Mouse (Mus musculus) MEL (cell line): Measurements from ENCODE around the gene Alg9. TPM values are rescaled to one million over a fixed set of nuclear protein-coding genes. Genes with fewer than 3 reads are reported as not detected.

Experiments
- DNase-seq: peaks from one replicate; pipeline ENCODE4 v3.0.0; 2011; ENCODE audit warnings: low read depth, low spot score
- H3K27ac ChIP-seq: 2 replicates; pipeline ENCODE4 v1.5.1; 2012; ENCODE audit warnings: low read depth, mild to moderate bottlenecking, control low read depth, low read length, moderate library complexity; ENCODE audit not compliant: control insufficient read depth
- H3K27me3 ChIP-seq, 2 experiments: fragments of 150-350 bp in 1 of 2; sonication (generic) in 1 of 2; 2 replicates each; pipeline ENCODE4 v1.6.1; 2012; ENCODE audit warnings: low read length in 2 of 2, mild to moderate bottlenecking in 2 of 2, improper control_type of control experiment in 1 of 2, moderate library complexity in 1 of 2; ENCODE audit not compliant: insufficient read depth in 2 of 2, control insufficient read depth in 1 of 2
- H3K36me3 ChIP-seq, 2 experiments: 2 replicates each; pipeline ENCODE4 v1.6.1; 2012 to 2014; ENCODE audit warnings: low read length in 2 of 2, improper control_type of control experiment in 1 of 2, inconsistent platforms in 1 of 2, mild to moderate bottlenecking in 1 of 2; ENCODE audit not compliant: insufficient read depth in 2 of 2, control insufficient read depth in 1 of 2
- H3K4me1 ChIP-seq, 2 experiments: fragments of 150-350 bp in 1 of 2; sonication (generic) in 1 of 2; 2 replicates each; pipeline ENCODE4 v1.6.1; 2012; ENCODE audit warnings: low read length in 2 of 2, improper control_type of control experiment in 1 of 2, mild to moderate bottlenecking in 1 of 2; ENCODE audit not compliant: insufficient read depth in 2 of 2, control insufficient read depth in 1 of 2
- H3K4me3 ChIP-seq, 2 experiments: fragments of 150-350 bp in 1 of 2; sonication (generic) in 1 of 2; 2 replicates each; pipeline ENCODE4 v1.5.1; 2012; ENCODE audit warnings: low read depth in 2 of 2, low read length in 2 of 2, mild to moderate bottlenecking in 2 of 2, moderate library complexity in 2 of 2, control low read depth in 1 of 2, improper control_type of control experiment in 1 of 2; ENCODE audit not compliant: control insufficient read depth in 1 of 2, insufficient read depth in 1 of 2
- H3K79me2 ChIP-seq: 2 replicates; pipeline ENCODE4 v1.6.1; 2012; ENCODE audit warnings: mild to moderate bottlenecking, low read length, moderate library complexity; ENCODE audit not compliant: control insufficient read depth, poor library complexity, insufficient read depth
- H3K9ac ChIP-seq: 2 replicates; pipeline ENCODE4 v1.6.1; 2012; ENCODE audit warnings: low read depth, mild to moderate bottlenecking, control low read depth, low read length, moderate library complexity; ENCODE audit not compliant: control insufficient read depth, poor library complexity, severe bottlenecking
- H3K9me3 ChIP-seq: fragments of 150-350 bp; sonication (generic); replicated peaks from 2 replicates; pipeline ENCODE4 v1.6.1; 2012; ENCODE audit warnings: mild to moderate bottlenecking, low read length, improper control_type of control experiment, moderate library complexity; ENCODE audit not compliant: insufficient read depth
- CHD1 ChIP-seq: IDR thresholded peaks from 2 replicates; pipeline ENCODE4 v1.6.1; 2012; ENCODE audit warnings: low read depth, mild to moderate bottlenecking, inconsistent platforms, low read length, improper control_type of control experiment
- CHD2 ChIP-seq: IDR thresholded peaks from 2 replicates; pipeline ENCODE4 v1.6.1; 2011; ENCODE audit warnings: low read length, improper control_type of control experiment
- CTCF ChIP-seq, 3 experiments: IDR thresholded peaks in 2 of 3; conservative IDR thresholded peaks in 1 of 3; 2 replicates each; pipeline ENCODE4 v1.5.1; 2011 to 2012; ENCODE audit warnings: low read length in 3 of 3, low read depth in 2 of 3, mild to moderate bottlenecking in 2 of 3, improper control_type of control experiment in 1 of 3, inconsistent platforms in 1 of 3, mixed read lengths in 1 of 3, moderate library complexity in 1 of 3; ENCODE audit not compliant: control insufficient read depth in 1 of 3, insufficient read depth in 1 of 3, poor library complexity in 1 of 3, severe bottlenecking in 1 of 3
- ELF1 ChIP-seq: IDR thresholded peaks from 2 replicates; pipeline ENCODE4 v1.6.1; 2014; ENCODE audit warnings: low read depth, mild to moderate bottlenecking, inconsistent platforms, low read length, improper control_type of control experiment, moderate library complexity
- GABPA ChIP-seq: IDR thresholded peaks from 2 replicates; pipeline ENCODE4 v1.6.1; 2012; ENCODE audit warnings: low read depth, mild to moderate bottlenecking, inconsistent platforms, low read length, improper control_type of control experiment, moderate library complexity
- GATA1 ChIP-seq: IDR thresholded peaks from 2 replicates; pipeline ENCODE4 v1.6.1; 2011; ENCODE audit warnings: low read depth, low read length, improper control_type of control experiment
- MAX ChIP-seq: IDR thresholded peaks from 2 replicates; pipeline ENCODE4 v1.6.1; 2011; ENCODE audit warnings: low read length, improper control_type of control experiment
- MXI1 ChIP-seq: IDR thresholded peaks from 2 replicates; pipeline ENCODE4 v1.6.1; 2011; ENCODE audit warnings: mild to moderate bottlenecking, low read depth, low read length, improper control_type of control experiment
- MYC ChIP-seq: IDR thresholded peaks from 2 replicates; pipeline ENCODE4 v1.6.1; 2011; ENCODE audit warnings: low read depth, mild to moderate bottlenecking, low read length, improper control_type of control experiment, moderate library complexity
- POLR2AphosphoS2 ChIP-seq: IDR thresholded peaks from 2 replicates; pipeline ENCODE4 v1.6.1; 2011; ENCODE audit warnings: low read length, improper control_type of control experiment
- POLR2AphosphoS5 ChIP-seq: IDR thresholded peaks from 2 replicates; pipeline ENCODE4 v1.6.1; 2012; ENCODE audit warnings: low read depth, borderline replicate concordance, mild to moderate bottlenecking, inconsistent platforms, low read length, moderate library complexity, mixed read lengths
- RAD21 ChIP-seq: IDR thresholded peaks from 2 replicates; pipeline ENCODE4 v1.6.1; 2011; ENCODE audit warnings: mild to moderate bottlenecking, low read depth, low read length, improper control_type of control experiment
- RCOR1 ChIP-seq: IDR thresholded peaks from 2 replicates; pipeline ENCODE4 v1.6.1; 2012; ENCODE audit warnings: low read depth, mild to moderate bottlenecking, inconsistent platforms, low read length, improper control_type of control experiment
- SIN3A ChIP-seq: IDR thresholded peaks from 2 replicates; pipeline ENCODE4 v1.6.1; 2012; ENCODE audit warnings: low read length, improper control_type of control experiment, inconsistent platforms
- TAL1 ChIP-seq: IDR thresholded peaks from 2 replicates; pipeline ENCODE4 v1.6.1; 2012; ENCODE audit warnings: mild to moderate bottlenecking, inconsistent platforms, low read length, moderate library complexity, mixed read lengths
- TBP ChIP-seq: IDR thresholded peaks from 2 replicates; pipeline ENCODE4 v1.8.0; 2011; ENCODE audit warnings: low read depth, low read length, improper control_type of control experiment
- TCF12 ChIP-seq: IDR thresholded peaks from 2 replicates; pipeline ENCODE4 v1.6.1; 2014; ENCODE audit warnings: low read depth, mild to moderate bottlenecking, inconsistent platforms, low read length, improper control_type of control experiment, moderate library complexity
- ZC3H11A ChIP-seq: IDR thresholded peaks from 2 replicates; pipeline ENCODE4 v1.6.1; 2012; ENCODE audit warnings: low read depth, mild to moderate bottlenecking, inconsistent platforms, low read length, improper control_type of control experiment
- ZMIZ1 ChIP-seq: IDR thresholded peaks from 2 replicates; pipeline ENCODE4 v1.6.1; 2012; ENCODE audit warnings: low read depth, mild to moderate bottlenecking, inconsistent platforms, low read length, improper control_type of control experiment, moderate library complexity
- polyA plus RNA-seq, 2 experiments: library from polyadenylated mRNA; stranded (reverse) in 1 of 2; unstranded in 1 of 2; fragments of >175 nt in 1 of 2; fragments of >200 nt in 1 of 2; gene quantifications; 2 replicates each; pipeline versions ENCODE4 v1.2.1 to v1.2.4; 2012; ENCODE audit warnings: low replicate concordance in 2 of 2, low read depth in 1 of 2; ENCODE audit not compliant: insufficient read length in 2 of 2, insufficient read depth in 1 of 2, missing spikeins in 1 of 2
- total RNA-seq: library from RNA; depleted of rRNA; stranded (reverse); fragments of 300-350 nt; gene quantifications from 2 replicates; pipeline ENCODE4 v1.2.3, GENCODE M21; 2012

The Alg9 gene
- total and polyA plus RNA-seq, 3 experiments, result 23.3 to 46.7 TPM; not detected in 1

DNA sequence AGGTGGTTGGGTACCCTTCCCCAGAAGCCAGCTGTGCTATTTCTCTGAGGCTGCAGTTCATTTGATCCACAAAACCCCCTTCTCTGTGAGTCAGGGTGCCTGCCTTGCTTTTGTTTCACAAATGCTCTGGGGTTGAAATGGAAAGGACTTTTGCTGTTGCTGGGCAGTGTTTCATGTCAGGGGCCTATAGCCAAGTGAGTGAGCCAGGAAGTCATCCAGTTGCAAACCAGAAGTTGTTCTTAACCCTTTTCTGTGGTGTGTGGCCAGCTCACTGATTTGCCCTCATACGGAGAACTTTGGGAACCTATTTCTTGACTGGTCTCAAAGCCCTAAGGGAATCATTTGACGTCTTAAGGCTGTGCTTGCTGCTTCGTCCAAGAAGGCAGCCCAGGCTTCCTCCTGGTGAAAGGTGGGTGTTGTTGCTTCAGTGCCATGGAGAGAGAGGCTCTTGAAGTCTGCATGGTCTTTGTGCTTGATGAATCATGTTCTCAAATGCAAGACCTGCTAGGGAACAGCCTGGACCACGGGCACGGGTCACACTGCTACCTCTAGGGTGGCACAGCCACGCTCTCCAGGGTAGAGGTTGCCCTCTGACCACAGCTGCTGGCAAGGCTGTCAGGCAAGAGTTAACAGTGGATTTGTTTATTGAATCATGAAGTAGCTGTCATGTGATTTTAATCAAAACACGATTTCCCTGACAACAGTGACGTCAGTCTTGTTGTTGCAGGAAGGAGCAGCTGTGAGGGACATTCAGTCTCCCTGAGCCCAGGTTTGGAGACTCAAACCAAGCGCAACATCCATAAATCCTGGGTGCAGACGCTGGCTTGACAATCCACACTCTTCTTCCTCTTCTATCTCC lies 110.2 kb downstream of the Alg9 start:
- Histone ChIP-seq H3K36me3 (peaks cover 0 to 2% of the 10 kb centered on the region in 2 experiments; a peak in 1 of 4 replicates), H3K4me3 (no peak overlapping the region), H3K27ac (no peak overlapping the region), H3K27me3 (no peaks in the 10 kb centered on the region), H3K79me2 (no peaks in the 10 kb centered on the region), H3K9me3 (no peaks in the 10 kb centered on the region), H3K4me1 (no peaks in the 10 kb centered on the region), H3K9ac (no peak overlapping the region)
- DNase-seq, result no peak
- TF ChIP-seq RCOR1, result no peak

DNA sequence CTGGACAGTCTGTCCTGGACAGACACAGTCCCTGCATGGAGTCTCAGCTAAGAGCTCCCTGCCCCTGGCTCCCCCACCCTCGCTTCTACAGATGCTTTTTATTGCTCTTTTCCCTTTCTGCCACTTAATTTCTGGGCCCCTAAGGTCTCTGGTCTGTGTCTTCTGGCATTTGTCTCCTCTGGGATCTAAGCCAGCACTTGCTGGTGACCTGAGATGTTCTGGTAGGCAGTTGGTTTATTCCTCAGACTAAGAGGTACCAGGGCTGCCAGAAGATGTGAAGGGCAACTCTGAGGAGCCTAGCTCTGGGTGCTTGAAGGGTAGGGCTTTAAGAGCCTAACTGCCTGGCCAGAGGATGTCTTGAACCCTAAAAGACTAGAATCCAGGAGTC lies 110.8 kb downstream of the Alg9 start:
- H3K4me3 ChIP-seq, result no peak overlapping the region
- peaks cover 0 to 2% of the 10 kb centered on the region in 2 experiments; a peak in 1 of 4 replicates for H3K36me3 ChIP-seq
- no peak overlapping the region for H3K27ac ChIP-seq
- H3K9me3 ChIP-seq, result no peaks in the 10 kb centered on the region
- H3K4me1 ChIP-seq, result no peaks in the 10 kb centered on the region
- no peak for TF ChIP-seq SIN3A
- TF ChIP-seq GATA1, result no peak
- no peak for TF ChIP-seq MXI1
- TF ChIP-seq POLR2AphosphoS5, result no peak
- no peak for TF ChIP-seq RCOR1
- TF ChIP-seq TCF12, result no peak
- TF ChIP-seq RAD21, result no peak
- no peak for TF ChIP-seq ZMIZ1
- TF ChIP-seq TBP, result no peak
- no peak for TF ChIP-seq CHD1
- no peak for TF ChIP-seq ELF1
- no peak for TF ChIP-seq ZC3H11A
- TF ChIP-seq GABPA, result no peak
- TF ChIP-seq MAX, result no peak
- no peak for TF ChIP-seq TAL1
- no peak for TF ChIP-seq CTCF (IDR thresholded peaks at IDR 0.05 in 2 of 3, conservative IDR thresholded peaks at IDR 0.05 in 1 of 3; ENCODE audit: control insufficient read depth in 1 of 3, insufficient read depth in 1 of 3, low read depth in 2 of 3, low read length in 3 of 3, poor library complexity in 1 of 3, severe bottlenecking in 1 of 3)
- TF ChIP-seq CHD2, result no peak
- no peak for TF ChIP-seq POLR2AphosphoS2
- TF ChIP-seq MYC, result no peak
- H3K27me3 ChIP-seq, result no peaks in the 10 kb centered on the region
- H3K79me2 ChIP-seq, result no peaks in the 10 kb centered on the region
- H3K9ac ChIP-seq, result no peak overlapping the region
- DNase-seq, result no peak
